Mouse (Mus musculus): Measurements from ENCODE around the gene Rpl29. TPM values are rescaled to one million over a fixed set of nuclear protein-coding genes. Genes with fewer than 3 reads are reported as not detected.

Gene Rpl29
- total RNA-seq, 1 experiment = 61.2 TPM

DNA sequence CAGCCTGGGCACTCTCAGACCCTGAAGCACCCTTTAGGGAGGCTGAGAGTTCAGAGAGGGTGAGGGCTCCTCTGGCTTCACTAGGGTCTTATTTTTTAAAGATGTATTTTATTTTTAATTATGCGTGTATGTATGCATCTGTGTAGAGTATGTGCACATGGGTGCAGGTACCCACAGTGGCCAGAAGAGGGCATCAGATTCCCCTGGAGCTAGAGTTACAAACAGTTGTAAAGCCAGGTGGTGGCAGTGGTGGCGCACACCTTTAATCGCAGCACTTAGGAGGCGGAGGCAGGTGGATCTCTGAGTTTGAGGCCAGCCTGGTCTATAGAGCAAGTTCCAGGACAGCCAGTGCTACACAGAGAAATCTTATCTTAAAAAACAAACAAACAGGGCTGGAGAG, 20.2 kb upstream of the Rpl29 start:
- Histone ChIP-seq H3K27ac (ENCODE audit: insufficient read depth, low read depth, low read length, poor library complexity, severe bottlenecking) (no peak overlapping the region), H3K4me1 (ENCODE audit: control insufficient read depth in 2 of 2, insufficient read depth in 2 of 2, low read length in 2 of 2, poor library complexity in 1 of 2) (no peaks in the 10 kb centered on the region), H3K9ac (ENCODE audit: insufficient read depth, low read depth, low read length, poor library complexity, severe bottlenecking) (no peak overlapping the region), H3K36me3 (ENCODE audit: control insufficient read depth, insufficient read depth, low read length, poor library complexity, severe bottlenecking) (no peaks in the 10 kb centered on the region), H3K4me3 (ENCODE audit: insufficient read depth in 1 of 2, low read depth in 1 of 2, low read length in 2 of 2, poor library complexity in 1 of 2, severe bottlenecking in 1 of 2) (no peak overlapping the region), H3K9me3 (ENCODE audit: control insufficient read depth, insufficient read depth, low read depth, low read length) (no peaks in the 10 kb centered on the region)
- no peak for DNase-seq (ENCODE audit: low read depth, low spot score)
- no peak for TF ChIP-seq HCFC1 (IDR thresholded peaks at IDR 0.05; ENCODE audit: borderline replicate concordance, insufficient read depth, low read length)
- TF ChIP-seq ZC3H11A (IDR thresholded peaks at IDR 0.05; ENCODE audit: borderline replicate concordance, low read depth, low read length) = no peak
- TF ChIP-seq MAFK (IDR thresholded peaks at IDR 0.05; ENCODE audit: insufficient read depth, low read depth, low read length) = no peak
- no peak for TF ChIP-seq CHD2 (IDR thresholded peaks at IDR 0.05; ENCODE audit: low read depth, low read length)
- no peak for TF ChIP-seq ZNF384 (IDR thresholded peaks at IDR 0.05; ENCODE audit: low read depth, low read length)
- in situ Hi-C loops (cut with MboI; ENCODE audit: low sequenced_read_pairs in 2 of 2, unreplicated experiment in 2 of 2) = no loop called here

DNA sequence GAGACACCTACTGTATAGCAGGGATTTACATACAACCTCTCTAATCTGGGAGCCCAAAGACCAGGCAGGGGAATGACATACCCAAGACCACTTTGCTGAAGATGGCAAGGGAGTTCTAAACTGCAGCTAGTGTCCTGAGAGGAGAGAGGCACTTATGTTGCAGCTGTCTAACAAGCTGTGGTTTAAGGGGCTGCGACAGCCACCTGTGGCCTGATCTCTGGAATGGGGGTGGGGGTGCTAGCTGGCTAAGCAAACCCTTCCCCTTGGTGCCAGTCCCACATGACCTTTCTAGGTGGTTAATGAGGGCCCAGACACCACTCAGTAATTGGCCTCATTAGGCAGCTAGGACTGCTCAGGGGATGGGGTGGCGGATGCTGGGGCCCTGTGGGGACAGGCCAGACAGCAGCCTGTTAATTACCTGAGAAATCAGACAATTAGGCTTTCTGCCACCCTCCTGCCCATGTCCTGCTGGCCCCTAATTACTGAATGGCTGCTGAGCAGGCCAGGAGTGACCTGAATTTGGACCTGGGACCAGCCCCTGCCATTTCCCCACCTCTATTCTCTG, 19.1 kb upstream of the Rpl29 start:
- H3K9ac ChIP-seq (ENCODE audit: insufficient read depth, low read depth, low read length, poor library complexity, severe bottlenecking) = no peak overlapping the region
- no peak for DNase-seq (ENCODE audit: low read depth, low spot score)
- in situ Hi-C loops (cut with MboI; ENCODE audit: low sequenced_read_pairs in 2 of 2, unreplicated experiment in 2 of 2) = no loop called here
- H3K36me3 ChIP-seq (ENCODE audit: control insufficient read depth, insufficient read depth, low read length, poor library complexity, severe bottlenecking) = no peaks in the 10 kb centered on the region
- no peak overlapping the region for H3K27ac ChIP-seq (ENCODE audit: insufficient read depth, low read depth, low read length, poor library complexity, severe bottlenecking)
- TF ChIP-seq HCFC1 (IDR thresholded peaks at IDR 0.05; ENCODE audit: borderline replicate concordance, insufficient read depth, low read length) (no peak), ZNF384 (IDR thresholded peaks at IDR 0.05; ENCODE audit: low read depth, low read length) (no peak), ZC3H11A (IDR thresholded peaks at IDR 0.05; ENCODE audit: borderline replicate concordance, low read depth, low read length) (no peak), CHD2 (IDR thresholded peaks at IDR 0.05; ENCODE audit: low read depth, low read length) (no peak), MAFK (IDR thresholded peaks at IDR 0.05; ENCODE audit: insufficient read depth, low read depth, low read length) (no peak)
- no peaks in the 10 kb centered on the region for H3K4me1 ChIP-seq (ENCODE audit: control insufficient read depth in 2 of 2, insufficient read depth in 2 of 2, low read length in 2 of 2, poor library complexity in 1 of 2)
- no peaks in the 10 kb centered on the region for H3K9me3 ChIP-seq (ENCODE audit: control insufficient read depth, insufficient read depth, low read depth, low read length)
- H3K4me3 ChIP-seq (ENCODE audit: insufficient read depth in 1 of 2, low read depth in 1 of 2, low read length in 2 of 2, poor library complexity in 1 of 2, severe bottlenecking in 1 of 2) = no peak overlapping the region

DNA sequence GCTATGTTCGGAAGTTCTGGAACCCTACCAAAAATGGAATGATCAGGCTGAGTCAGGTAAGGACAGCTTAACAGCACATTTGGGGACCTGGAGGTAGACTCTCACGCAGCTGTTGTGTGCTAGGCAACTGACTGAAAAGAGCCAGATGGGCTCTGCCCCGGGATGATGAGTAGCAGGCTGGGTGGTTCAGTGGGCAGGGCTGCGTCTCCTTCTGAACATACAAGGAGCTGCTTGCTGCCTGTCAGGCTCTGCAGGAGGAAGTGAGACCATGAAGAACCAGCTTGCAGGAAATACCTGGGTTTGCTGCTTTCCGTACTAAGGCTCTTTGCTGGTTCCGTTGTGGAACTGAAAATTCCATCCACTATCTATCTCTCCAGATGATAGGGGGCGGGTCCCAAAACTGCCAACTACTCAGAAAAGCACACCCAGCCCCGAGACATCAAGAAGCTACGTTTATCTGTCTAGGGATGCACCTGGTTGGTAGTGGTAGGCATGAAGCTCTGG, 18.1 kb upstream of the Rpl29 start:
- no peaks in the 10 kb centered on the region for H3K9me3 ChIP-seq (ENCODE audit: control insufficient read depth, insufficient read depth, low read depth, low read length)
- no peak overlapping the region for H3K9ac ChIP-seq (ENCODE audit: insufficient read depth, low read depth, low read length, poor library complexity, severe bottlenecking)

GRCm38 (mm10) chr9:106411729-106412128, 17.5 kb upstream of the Rpl29 start:
- H3K4me3 ChIP-seq (ENCODE audit: insufficient read depth in 1 of 2, low read depth in 1 of 2, low read length in 2 of 2, poor library complexity in 1 of 2, severe bottlenecking in 1 of 2) = no peak overlapping the region
- no peak overlapping the region for H3K9ac ChIP-seq (ENCODE audit: insufficient read depth, low read depth, low read length, poor library complexity, severe bottlenecking)
- no peak overlapping the region for H3K27ac ChIP-seq (ENCODE audit: insufficient read depth, low read depth, low read length, poor library complexity, severe bottlenecking)
- H3K9me3 ChIP-seq (ENCODE audit: control insufficient read depth, insufficient read depth, low read depth, low read length) = no peaks in the 10 kb centered on the region
- H3K4me1 ChIP-seq (ENCODE audit: control insufficient read depth in 2 of 2, insufficient read depth in 2 of 2, low read length in 2 of 2, poor library complexity in 1 of 2) = no peaks in the 10 kb centered on the region
- in situ Hi-C loops (cut with MboI; ENCODE audit: low sequenced_read_pairs in 2 of 2, unreplicated experiment in 2 of 2) = no loop called here
- TF ChIP-seq MAFK (IDR thresholded peaks at IDR 0.05; ENCODE audit: insufficient read depth, low read depth, low read length) (no peak), ZNF384 (IDR thresholded peaks at IDR 0.05; ENCODE audit: low read depth, low read length) (no peak), HCFC1 (IDR thresholded peaks at IDR 0.05; ENCODE audit: borderline replicate concordance, insufficient read depth, low read length) (no peak), ZC3H11A (IDR thresholded peaks at IDR 0.05; ENCODE audit: borderline replicate concordance, low read depth, low read length) (no peak), CHD2 (IDR thresholded peaks at IDR 0.05; ENCODE audit: low read depth, low read length) (no peak)
- no peak for DNase-seq (ENCODE audit: low read depth, low spot score)
- H3K36me3 ChIP-seq (ENCODE audit: control insufficient read depth, insufficient read depth, low read length, poor library complexity, severe bottlenecking) = no peaks in the 10 kb centered on the region

More for the DNA sequence above, 18.1 kb upstream of the Rpl29 start:
- no peaks in the 10 kb centered on the region for H3K36me3 ChIP-seq (ENCODE audit: control insufficient read depth, insufficient read depth, low read length, poor library complexity, severe bottlenecking)
- no peak overlapping the region for H3K27ac ChIP-seq (ENCODE audit: insufficient read depth, low read depth, low read length, poor library complexity, severe bottlenecking)
- no peak overlapping the region for H3K4me3 ChIP-seq (ENCODE audit: insufficient read depth in 1 of 2, low read depth in 1 of 2, low read length in 2 of 2, poor library complexity in 1 of 2, severe bottlenecking in 1 of 2)
- DNase-seq (ENCODE audit: low read depth, low spot score) = no peak
- H3K4me1 ChIP-seq (ENCODE audit: control insufficient read depth in 2 of 2, insufficient read depth in 2 of 2, low read length in 2 of 2, poor library complexity in 1 of 2) = no peaks in the 10 kb centered on the region
- TF ChIP-seq CHD2 (IDR thresholded peaks at IDR 0.05; ENCODE audit: low read depth, low read length) = no peak
- TF ChIP-seq ZNF384 (IDR thresholded peaks at IDR 0.05; ENCODE audit: low read depth, low read length) = no peak
- no peak for TF ChIP-seq HCFC1 (IDR thresholded peaks at IDR 0.05; ENCODE audit: borderline replicate concordance, insufficient read depth, low read length)
- no peak for TF ChIP-seq ZC3H11A (IDR thresholded peaks at IDR 0.05; ENCODE audit: borderline replicate concordance, low read depth, low read length)
- no peak for TF ChIP-seq MAFK (IDR thresholded peaks at IDR 0.05; ENCODE audit: insufficient read depth, low read depth, low read length)
- in situ Hi-C loops (cut with MboI; ENCODE audit: low sequenced_read_pairs in 2 of 2, unreplicated experiment in 2 of 2) = no loop called here
